Comparison of ENCODE assay signal across 7 mouse cellular contexts in the genomic region with DNA sequence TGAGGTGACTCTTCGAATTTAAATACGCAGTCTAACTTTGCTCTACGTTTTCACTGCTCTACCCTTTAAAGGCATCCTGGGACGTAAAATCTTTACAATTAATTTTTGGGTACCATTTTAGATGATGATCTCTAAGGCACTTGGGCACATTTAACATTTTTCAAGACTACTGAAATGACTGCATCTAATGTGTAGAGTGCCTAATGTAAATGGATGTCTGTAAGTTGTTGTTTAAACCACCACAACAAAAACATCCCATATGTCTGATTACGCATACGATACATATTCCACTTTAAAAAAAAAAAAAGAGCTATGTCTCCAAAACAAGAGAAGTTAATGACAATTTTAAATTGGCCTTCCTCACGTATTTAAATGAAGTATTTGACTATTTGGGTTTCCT.
DNase-seq lines count a peak whose midpoint lies in the region; ATAC-seq and TF ChIP-seq lines count a peak whose summit lies in the region.

No protein-coding gene starts in this region.

- no peaks in the 10 kb centered on the region for H3K4me1 ChIP-seq in lung, embryonic 15.5 days
- H3K4me1 ChIP-seq in forebrain, embryonic 15.5 days, result peaks cover 33% of the 10 kb centered on the region
- H3K4me1 ChIP-seq in limb, embryonic 14.5 days (ENCODE audit: control insufficient read depth, insufficient read depth, low read length), result peaks cover 5% of the 10 kb centered on the region; the same call in 1 of the 2 replicates
- no peaks in the 10 kb centered on the region for H3K4me1 ChIP-seq in stomach, embryonic 16.5 days (ENCODE audit: control insufficient read depth, insufficient read depth, low read length)

- no peaks in the 10 kb centered on the region for H3K36me3 ChIP-seq in lung, embryonic 15.5 days
- no peaks in the 10 kb centered on the region for H3K36me3 ChIP-seq in forebrain, embryonic 15.5 days
- H3K36me3 ChIP-seq in limb, embryonic 14.5 days (ENCODE audit: control insufficient read depth, insufficient read depth, low read length), result no peaks in the 10 kb centered on the region
- H3K36me3 ChIP-seq in stomach, embryonic 16.5 days (ENCODE audit: control insufficient read depth, insufficient read depth, low read length), result no peaks in the 10 kb centered on the region

- H3K9me3 ChIP-seq in lung, embryonic 15.5 days, result no peaks in the 10 kb centered on the region
- no peaks in the 10 kb centered on the region for H3K9me3 ChIP-seq in forebrain, embryonic 15.5 days
- no peaks in the 10 kb centered on the region for H3K9me3 ChIP-seq in limb, embryonic 14.5 days (ENCODE audit: control insufficient read depth, low read length)
- H3K9me3 ChIP-seq in stomach, embryonic 16.5 days (replicated peaks; ENCODE audit: control insufficient read depth, low read length), result no peaks in the 10 kb centered on the region

- H3K27ac ChIP-seq in lung, embryonic 15.5 days, result no peak overlapping the region
- H3K27ac ChIP-seq in forebrain, embryonic 15.5 days (replicated peaks), result peak overlapping the region; percentile 94
- H3K27ac ChIP-seq in limb, embryonic 14.5 days (replicated peaks; ENCODE audit: low read depth, low read length), result no peak overlapping the region
- no peak overlapping the region for H3K27ac ChIP-seq in stomach, embryonic 16.5 days (ENCODE audit: low read length)

- no peak for TF ChIP-seq POLR2A in limb, embryonic 14.5 days (IDR thresholded peaks at IDR 0.05; ENCODE audit: borderline replicate concordance, extremely low read depth, insufficient read depth, insufficient read length)

- no peak for ATAC-seq in lung, embryonic 15.5 days (ENCODE audit: borderline replicate concordance, extremely low read depth, low FRiP score, low TSS enrichment)
- ATAC-seq in forebrain, embryonic 15.5 days (replicated peaks), result no peak; the same call in 1 of the 2 replicates
- no peak for ATAC-seq in limb, embryonic 14.5 days (ENCODE audit: low FRiP score, low read depth)
- no peak for ATAC-seq in stomach, embryonic 16.5 days (ENCODE audit: insufficient read depth, low FRiP score)

- DNase-seq in lung, postnatal 36 days, result no peak
- DNase-seq in limb, embryonic 14.5 days (ENCODE audit: low spot score), result no peak
- DNase-seq in thymus, postnatal 10 days (ENCODE audit: low spot score in 2 of 2), result no peak
- DNase-seq in layer of hippocampus, adult 8-10 months (ENCODE audit: low spot score in 2 of 2), result no peak

- H3K27me3 ChIP-seq in lung, embryonic 15.5 days, result no peaks in the 10 kb centered on the region
- no peaks in the 10 kb centered on the region for H3K27me3 ChIP-seq in forebrain, embryonic 15.5 days
- no peaks in the 10 kb centered on the region for H3K27me3 ChIP-seq in limb, embryonic 14.5 days (ENCODE audit: control insufficient read depth, insufficient read depth, low read length)
- H3K27me3 ChIP-seq in stomach, embryonic 16.5 days (ENCODE audit: control insufficient read depth, insufficient read depth, low read length), result no peaks in the 10 kb centered on the region

- peak overlapping the region; percentile 27; the same call in 1 of the 2 replicates for H3K9ac ChIP-seq in lung, embryonic 15.5 days
- peak overlapping the region; percentile 62 for H3K9ac ChIP-seq in forebrain, embryonic 15.5 days (replicated peaks)
- H3K9ac ChIP-seq in limb, embryonic 14.5 days (ENCODE audit: low read depth, low read length, severe bottlenecking), result peak overlapping the region; percentile 61
- peak overlapping the region; percentile 66; the same call in 1 of the 2 replicates for H3K9ac ChIP-seq in stomach, embryonic 16.5 days (ENCODE audit: low read length)

- WGBS in lung, embryonic 15.5 days, result 69% methylated on average over 7 of the region's 7 CpGs
- WGBS in forebrain, embryonic 15.5 days, result 26% methylated on average over 7 of the region's 7 CpGs
- whole genome bisulfite sequencing in limb, embryonic 14.5 days, result 57% methylated on average over 7 of the region's 7 CpGs
- WGBS in stomach, embryonic 16.5 days, result 66% methylated on average over 7 of the region's 7 CpGs

- H3K4me3 ChIP-seq in lung, embryonic 15.5 days, result peak overlapping the region; percentile 42
- H3K4me3 ChIP-seq in forebrain, embryonic 15.5 days, result peak overlapping the region; percentile 53
- H3K4me3 ChIP-seq in limb, embryonic 14.5 days (replicated peaks; ENCODE audit: low read length), result peak overlapping the region; percentile 45
- H3K4me3 ChIP-seq in stomach, embryonic 16.5 days (replicated peaks; ENCODE audit: low read length), result peak overlapping the region; percentile 47

- peak overlapping the region; percentile 79 for H3K4me2 ChIP-seq in lung, embryonic 15.5 days
- peak overlapping the region; percentile 65 for H3K4me2 ChIP-seq in forebrain, embryonic 15.5 days (replicated peaks)
- peak overlapping the region; percentile 71 for H3K4me2 ChIP-seq in limb, embryonic 14.5 days (replicated peaks; ENCODE audit: low read depth, low read length, severe bottlenecking)
- peak overlapping the region; percentile 80 for H3K4me2 ChIP-seq in stomach, embryonic 16.5 days (ENCODE audit: low read depth, low read length)
